Mouse (Mus musculus) CH12.LX (cell line): ENCODE results near the gene Nhlrc3. TPM values are rescaled to one million over a fixed set of nuclear protein-coding genes. Genes with fewer than 3 reads are reported as not detected.

Experiments used
- DNase-seq: peaks from one replicate; pipeline ENCODE4 v3.0.0-alpha.2; 2013; ENCODE audit errors: extremely low read depth
- H3K27ac ChIP-seq: 2 replicates; pipeline ENCODE4 v1.5.1; 2012; ENCODE audit warnings: low read depth, mild to moderate bottlenecking, control low read depth, moderate library complexity; ENCODE audit not compliant: insufficient read depth
- H3K27me3 ChIP-seq: replicated peaks from 2 replicates; pipeline ENCODE3; 2012; ENCODE audit warnings: inconsistent platforms
- H3K36me3 ChIP-seq, 2 experiments: replicated peaks in 1 of 2; 2 replicates each; pipeline versions ENCODE3 to v1.6.1; 2012; ENCODE audit warnings: inconsistent platforms in 1 of 2, low read length in 1 of 2, mild to moderate bottlenecking in 1 of 2, mixed read lengths in 1 of 2, moderate library complexity in 1 of 2; ENCODE audit not compliant: control insufficient read depth in 1 of 2, insufficient read depth in 1 of 2
- H3K4me1 ChIP-seq, 2 experiments: 2 replicates each; pipeline ENCODE4 v1.6.1; 2012; ENCODE audit warnings: inconsistent platforms in 1 of 2, moderate library complexity in 1 of 2; ENCODE audit not compliant: insufficient read depth in 2 of 2, control insufficient read depth in 1 of 2
- H3K4me2 ChIP-seq: 2 replicates; pipeline ENCODE4 v1.6.1; 2012; ENCODE audit warnings: low read depth, mild to moderate bottlenecking, control low read depth; ENCODE audit not compliant: poor library complexity, insufficient read depth, severe bottlenecking
- H3K4me3 ChIP-seq, 3 experiments: fragments of 150-350 bp in 1 of 3; sonication (generic) in 1 of 3; replicated peaks in 1 of 3; 2 replicates each; pipeline versions ENCODE3 to v1.5.1; 2011 to 2012; ENCODE audit warnings: low read depth in 2 of 3, low read length in 2 of 3, mild to moderate bottlenecking in 2 of 3, moderate library complexity in 2 of 3, control low read depth in 1 of 3, improper control_type of control experiment in 1 of 3, inconsistent platforms in 1 of 3, mixed read lengths in 1 of 3; ENCODE audit not compliant: poor library complexity in 1 of 3
- H3K79me2 ChIP-seq: replicated peaks from 2 replicates; pipeline ENCODE4 v1.6.1; 2012; ENCODE audit warnings: mild to moderate bottlenecking, moderate library complexity; ENCODE audit not compliant: control insufficient read depth, poor library complexity, insufficient read depth, severe bottlenecking; ENCODE audit errors: extremely low read depth
- H3K9ac ChIP-seq: 2 replicates; pipeline ENCODE4 v1.6.1; 2012; ENCODE audit warnings: low read depth, mild to moderate bottlenecking, control low read depth, moderate library complexity; ENCODE audit not compliant: insufficient read depth
- H3K9me3 ChIP-seq: replicated peaks from 2 replicates; pipeline ENCODE3; 2012; ENCODE audit warnings: low read length, inconsistent platforms, mixed read lengths
- CHD1 ChIP-seq: IDR thresholded peaks from 2 replicates; pipeline ENCODE4 v1.6.1; 2012; ENCODE audit warnings: low read depth, low read length, improper control_type of control experiment, inconsistent platforms
- CHD2 ChIP-seq: IDR thresholded peaks from 2 replicates; pipeline ENCODE4 v1.6.1; 2011; ENCODE audit warnings: low read length, improper control_type of control experiment
- CTCF ChIP-seq, 2 experiments: IDR thresholded peaks in 1 of 2; conservative IDR thresholded peaks in 1 of 2; 2 replicates each; pipeline ENCODE4 v1.5.1; 2011 to 2012; ENCODE audit warnings: low read depth in 2 of 2, low read length in 2 of 2, improper control_type of control experiment in 1 of 2, inconsistent platforms in 1 of 2, mild to moderate bottlenecking in 1 of 2, moderate library complexity in 1 of 2
- E2F4 ChIP-seq: IDR thresholded peaks from 2 replicates; pipeline ENCODE4 v1.6.1; 2011; ENCODE audit warnings: low read depth, low read length, improper control_type of control experiment; ENCODE audit not compliant: insufficient replicate concordance
- EP300 ChIP-seq: IDR thresholded peaks from 2 replicates; pipeline ENCODE4 v1.6.1; 2011; ENCODE audit warnings: low read length, improper control_type of control experiment
- ETS1 ChIP-seq: conservative IDR thresholded peaks from 2 replicates; pipeline ENCODE4 v1.6.1; 2012; ENCODE audit warnings: low read depth, mild to moderate bottlenecking, inconsistent platforms, low read length, improper control_type of control experiment, moderate library complexity
- GABPA ChIP-seq: IDR thresholded peaks from 2 replicates; pipeline ENCODE4 v1.6.1; 2012; ENCODE audit warnings: low read depth, low read length, improper control_type of control experiment, inconsistent platforms; ENCODE audit not compliant: insufficient replicate concordance
- JUND ChIP-seq: conservative IDR thresholded peaks from 2 replicates; pipeline ENCODE4 v1.6.1; 2011; ENCODE audit warnings: low read depth, low read length, improper control_type of control experiment
- KAT2A ChIP-seq: IDR thresholded peaks from 2 replicates; pipeline ENCODE4 v1.6.1; 2012; ENCODE audit warnings: low read length, improper control_type of control experiment, inconsistent platforms; ENCODE audit not compliant: insufficient replicate concordance
- MAX ChIP-seq: IDR thresholded peaks from 2 replicates; pipeline ENCODE4 v1.6.1; 2011; ENCODE audit warnings: low read length, improper control_type of control experiment
- MAZ ChIP-seq: IDR thresholded peaks from 2 replicates; pipeline ENCODE4 v1.6.1; 2012; ENCODE audit warnings: low read depth, mild to moderate bottlenecking, inconsistent platforms, low read length, improper control_type of control experiment, moderate library complexity
- MEF2A ChIP-seq: IDR thresholded peaks from 2 replicates; pipeline ENCODE4 v1.6.1; 2014; ENCODE audit warnings: low read depth, mild to moderate bottlenecking, inconsistent platforms, low read length, improper control_type of control experiment, borderline replicate concordance
- MYC ChIP-seq: IDR thresholded peaks from 2 replicates; pipeline ENCODE4 v1.6.1; 2011; ENCODE audit warnings: low read depth, mild to moderate bottlenecking, improper control_type of control experiment, low read length
- NELFE ChIP-seq: IDR thresholded peaks from 2 replicates; pipeline ENCODE4 v1.6.1; 2011; ENCODE audit warnings: low read depth, low read length, improper control_type of control experiment
- NRF1 ChIP-seq: IDR thresholded peaks from 2 replicates; pipeline ENCODE4 v1.6.1; 2014; ENCODE audit warnings: low read depth, mild to moderate bottlenecking, inconsistent platforms, low read length, improper control_type of control experiment, moderate library complexity
- POLR2A ChIP-seq: IDR thresholded peaks from 2 replicates; pipeline ENCODE4 v1.6.1; 2011; ENCODE audit warnings: low read depth, mild to moderate bottlenecking, improper control_type of control experiment, low read length
- POLR2AphosphoS2 ChIP-seq: IDR thresholded peaks from 2 replicates; pipeline ENCODE4 v1.6.1; 2011; ENCODE audit warnings: low read depth, low read length, improper control_type of control experiment
- RAD21 ChIP-seq: IDR thresholded peaks from 2 replicates; pipeline ENCODE4 v1.6.1; 2011; ENCODE audit warnings: low read depth, mild to moderate bottlenecking, low read length, improper control_type of control experiment, moderate library complexity
- SMC3 ChIP-seq: IDR thresholded peaks from 2 replicates; pipeline ENCODE4 v1.6.1; 2011; ENCODE audit warnings: low read depth, low read length, improper control_type of control experiment
- TCF12 ChIP-seq: IDR thresholded peaks from 2 replicates; pipeline ENCODE4 v1.6.1; 2014; ENCODE audit warnings: low read depth, mild to moderate bottlenecking, inconsistent platforms, low read length, improper control_type of control experiment
- UBTF ChIP-seq: IDR thresholded peaks from 2 replicates; pipeline ENCODE4 v1.6.1; 2012; ENCODE audit warnings: low read depth, mild to moderate bottlenecking, inconsistent platforms, low read length, improper control_type of control experiment, moderate library complexity
- USF2 ChIP-seq: conservative IDR thresholded peaks from 2 replicates; pipeline ENCODE4 v1.6.1; 2011; ENCODE audit warnings: low read depth, low read length, improper control_type of control experiment
- ZC3H11A ChIP-seq: IDR thresholded peaks from 2 replicates; pipeline ENCODE4 v1.6.1; 2012; ENCODE audit warnings: low read depth, mild to moderate bottlenecking, inconsistent platforms, low read length, improper control_type of control experiment
- ZKSCAN1 ChIP-seq: IDR thresholded peaks from 2 replicates; pipeline ENCODE4 v1.6.1; 2012; ENCODE audit warnings: low read depth, inconsistent platforms, low read length, improper control_type of control experiment, borderline replicate concordance
- ZMIZ1 ChIP-seq: IDR thresholded peaks from 2 replicates; pipeline ENCODE4 v1.6.1; 2012; ENCODE audit warnings: low read depth, mild to moderate bottlenecking, inconsistent platforms, low read length, improper control_type of control experiment
- dilution Hi-C: fragments of 300-500 bp; cut with MboI; formaldehyde crosslinking; loops from 2 replicates; pipeline ENCODE4 v1.14.3; 2020; ENCODE audit warnings: low sequenced_read_pairs; ENCODE audit not compliant: extremely low pct_unique_long_range_greater_than_20kb, extremely low pct_ligation_motif_present
- in situ Hi-C: fragments of 300-500 bp; cut with MboI; formaldehyde crosslinking; loops from 3 replicates; pipeline ENCODE4 v1.14.3; 2019; ENCODE audit warnings: low sequenced_read_pairs, low pct_ligation_motif_present, low pct_unique_long_range_greater_than_20kb, mixed read lengths
- polyA plus RNA-seq: library from polyadenylated mRNA; unstranded; fragments of >175 nt; gene quantifications from 2 replicates; pipeline ENCODE4 v1.2.1, GENCODE M21; 2012; ENCODE audit warnings: low read depth; ENCODE audit not compliant: insufficient read length
- total RNA-seq, 2 experiments: library from RNA; depleted of rRNA; stranded (reverse); fragments of 300-350 nt in 1 of 2; fragments of >200 nt in 1 of 2; gene quantifications; 2 replicates each; pipeline ENCODE4 v1.2.3; 2012 to 2014

Nhlrc3 gene
- total and polyA plus RNA-seq, 3 experiments, result 5.8 to 7.9 (median 7.2) TPM

DNA sequence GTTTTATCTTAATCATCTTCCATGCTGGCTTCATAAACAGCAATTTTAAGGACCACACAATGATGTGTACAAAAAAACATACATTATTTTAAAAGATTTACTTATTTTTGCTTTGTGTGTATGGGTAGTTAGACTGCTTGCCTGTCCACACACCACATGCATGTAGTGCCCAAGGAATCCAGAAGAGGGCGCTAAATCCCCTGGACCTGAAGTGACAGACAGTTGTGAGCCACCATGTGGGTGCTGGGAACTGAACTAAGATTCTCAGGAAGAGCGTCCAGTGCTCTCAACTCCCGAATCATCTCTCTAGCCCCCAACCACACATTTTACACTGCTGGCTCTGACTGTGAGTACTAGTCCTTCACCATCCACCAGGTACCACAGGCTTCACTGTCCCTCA lies 28.5 kb downstream of the Nhlrc3 start:
- H3K4me3 ChIP-seq, result no peak overlapping the region
- H3K4me2 ChIP-seq, result no peak overlapping the region
- H3K27ac ChIP-seq, result no peak overlapping the region
- DNase-seq, result no peak
- H3K9ac ChIP-seq, result no peak overlapping the region
- H3K9me3 ChIP-seq, result no peaks in the 10 kb centered on the region
- H3K27me3 ChIP-seq, result no peaks in the 10 kb centered on the region
- in situ Hi-C loops (no loop called here), dilution Hi-C loops (no loop called here)
- no peaks in the 10 kb centered on the region for H3K36me3 ChIP-seq
- TF ChIP-seq POLR2A (no peak), POLR2AphosphoS2 (no peak), CTCF (conservative IDR thresholded peaks at IDR 0.05 in 1 of 2, IDR thresholded peaks at IDR 0.05 in 1 of 2; ENCODE audit: low read depth in 2 of 2, low read length in 2 of 2) (0 out of 4 replicates have a peak, but pooled peaks have one; percentile 1 to 23)
- H3K79me2 ChIP-seq, result no peaks in the 10 kb centered on the region
- no peaks in the 10 kb centered on the region for H3K4me1 ChIP-seq

DNA sequence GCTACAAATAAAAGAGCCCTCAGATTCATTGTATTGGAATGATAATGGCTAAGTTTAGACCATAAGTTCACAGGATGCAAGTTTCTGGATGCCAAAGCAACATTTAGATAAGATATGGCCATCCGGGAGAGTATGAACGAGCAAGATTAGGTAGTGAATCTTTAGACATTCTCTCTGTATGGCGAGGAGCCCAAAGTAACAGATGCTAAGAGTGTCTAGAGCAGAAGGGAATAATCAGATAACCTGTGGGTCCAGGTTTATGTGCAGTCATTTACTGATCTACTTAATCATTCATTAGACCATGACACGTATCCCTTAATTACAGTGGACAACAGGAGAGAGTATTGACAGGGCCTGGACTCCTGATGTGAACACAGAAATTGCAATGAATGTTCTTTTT lies 39.6 kb downstream of the Nhlrc3 start:
- Histone ChIP-seq H3K4me1 (no peaks in the 10 kb centered on the region), H3K9ac (no peak overlapping the region), H3K27me3 (no peaks in the 10 kb centered on the region), H3K9me3 (no peaks in the 10 kb centered on the region), H3K4me3 (no peak overlapping the region), H3K36me3 (no peaks in the 10 kb centered on the region), H3K27ac (no peak overlapping the region), H3K4me2 (no peak overlapping the region), H3K79me2 (no peaks in the 10 kb centered on the region)
- in situ Hi-C loops (no loop called here), dilution Hi-C loops (no loop called here)
- TF ChIP-seq MAX (no peak), SMC3 (no peak), CHD1 (no peak), MAZ (no peak), TCF12 (no peak), GABPA (no peak), CTCF (conservative IDR thresholded peaks at IDR 0.05 in 1 of 2, IDR thresholded peaks at IDR 0.05 in 1 of 2; ENCODE audit: low read depth in 2 of 2, low read length in 2 of 2) (no peak), CHD2 (no peak), ZKSCAN1 (no peak), MYC (no peak), ZMIZ1 (no peak), NRF1 (no peak), USF2 (no peak)
- no peak for DNase-seq

DNA sequence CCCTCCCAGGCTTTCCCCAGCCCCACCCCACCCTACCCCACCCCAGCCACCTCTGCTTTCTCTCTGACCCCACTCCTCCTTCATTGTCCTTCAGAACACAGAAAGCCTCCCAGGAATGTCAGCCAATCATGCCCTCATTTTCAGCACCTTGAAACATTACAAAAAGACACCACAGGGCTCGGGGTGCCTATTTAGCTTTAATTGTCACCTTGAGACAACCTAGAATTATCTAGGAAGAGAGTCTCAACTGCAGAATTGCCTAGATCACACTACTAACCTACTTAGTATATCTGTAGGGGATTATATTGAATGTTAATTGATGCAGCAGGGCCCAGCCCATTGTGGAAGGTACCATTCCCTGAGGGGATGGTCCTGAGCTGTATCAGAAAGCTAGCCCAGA lies 40.4 kb downstream of the Nhlrc3 start:
- H3K36me3 ChIP-seq, result no peaks in the 10 kb centered on the region
- no peak overlapping the region for H3K9ac ChIP-seq
- DNase-seq, result no peak
- H3K4me2 ChIP-seq, result no peak overlapping the region
- no peak overlapping the region for H3K27ac ChIP-seq
- no peak overlapping the region for H3K4me3 ChIP-seq
- H3K79me2 ChIP-seq, result no peaks in the 10 kb centered on the region
- H3K4me1 ChIP-seq, result no peaks in the 10 kb centered on the region
- dilution Hi-C loops, result no loop called here
- TF ChIP-seq ZC3H11A, result no peak
- TF ChIP-seq MEF2A, result no peak
- no peak for TF ChIP-seq TCF12
- no peak for TF ChIP-seq NRF1
- TF ChIP-seq KAT2A, result no peak
- TF ChIP-seq MAZ, result no peak
- no peak for TF ChIP-seq USF2
- no peak for TF ChIP-seq UBTF
- TF ChIP-seq EP300, result no peak
- no peak for TF ChIP-seq ZMIZ1
- TF ChIP-seq MAX, result no peak
- TF ChIP-seq GABPA, result no peak
- no peak for TF ChIP-seq ETS1
- no peak for TF ChIP-seq E2F4
- no peak for TF ChIP-seq NELFE
- no peak for TF ChIP-seq JUND
- TF ChIP-seq RAD21, result no peak
- TF ChIP-seq ZKSCAN1, result no peak
- no peaks in the 10 kb centered on the region for H3K9me3 ChIP-seq
- in situ Hi-C loops, result no loop called here
- H3K27me3 ChIP-seq, result no peaks in the 10 kb centered on the region
